Mouse (Mus musculus) kidney, postnatal 25 days (tissue): ENCODE results near the gene Prss42.

Source experiments
- DNase-seq, 2 experiments: peaks; one replicate each; pipeline ENCODE4 v3.0.0; 2021; ENCODE audit warnings: mixed read lengths in 2 of 2

Prss42 gene

DNA sequence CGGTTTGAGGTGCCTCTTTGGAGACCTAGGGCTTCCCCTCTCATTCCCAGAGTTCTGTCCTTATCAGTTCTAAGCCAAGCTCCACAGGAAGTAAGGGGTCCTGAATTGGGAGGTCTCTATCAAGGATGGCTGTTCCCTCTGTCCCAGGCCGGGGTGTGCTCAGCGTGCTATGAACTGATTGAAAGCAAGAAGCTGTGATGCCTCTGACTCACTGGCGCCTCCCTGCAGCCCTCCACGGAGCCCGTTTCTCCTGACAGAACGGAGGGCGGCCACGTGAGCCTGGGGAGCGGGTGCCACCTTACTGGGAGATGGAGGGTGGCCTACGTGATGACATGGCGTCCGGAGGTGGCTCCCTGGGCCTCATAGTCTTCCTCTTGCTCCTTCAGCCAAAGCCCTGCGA lies at the start of gene Prss42:
Gene Prss42 (plus strand): TSS at position 301 of the 400 bp plus-strand sequence.
- DNase-seq: no peak

DNA sequence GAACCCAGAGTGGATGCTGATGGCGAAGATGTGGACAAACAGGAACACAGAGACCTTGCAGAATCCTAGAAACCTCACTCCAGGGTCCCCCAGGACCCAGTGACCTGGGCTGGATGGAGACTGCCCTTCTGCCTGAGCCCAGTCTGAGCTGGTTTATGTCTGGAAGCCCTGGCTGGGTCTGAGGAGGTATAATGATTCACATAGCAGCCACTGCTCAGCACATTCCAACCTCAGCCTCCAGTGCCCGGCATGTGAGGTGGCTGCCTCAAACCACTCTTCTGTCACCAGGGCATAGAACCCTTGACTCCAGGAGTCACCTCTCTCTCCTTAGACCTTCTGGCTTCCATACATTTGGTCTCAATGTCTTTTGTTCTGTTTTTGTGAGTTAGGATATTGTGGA lies 49.5 kb upstream of the Prss42 start:
- peak; percentile 75 to 92 for DNase-seq

DNA sequence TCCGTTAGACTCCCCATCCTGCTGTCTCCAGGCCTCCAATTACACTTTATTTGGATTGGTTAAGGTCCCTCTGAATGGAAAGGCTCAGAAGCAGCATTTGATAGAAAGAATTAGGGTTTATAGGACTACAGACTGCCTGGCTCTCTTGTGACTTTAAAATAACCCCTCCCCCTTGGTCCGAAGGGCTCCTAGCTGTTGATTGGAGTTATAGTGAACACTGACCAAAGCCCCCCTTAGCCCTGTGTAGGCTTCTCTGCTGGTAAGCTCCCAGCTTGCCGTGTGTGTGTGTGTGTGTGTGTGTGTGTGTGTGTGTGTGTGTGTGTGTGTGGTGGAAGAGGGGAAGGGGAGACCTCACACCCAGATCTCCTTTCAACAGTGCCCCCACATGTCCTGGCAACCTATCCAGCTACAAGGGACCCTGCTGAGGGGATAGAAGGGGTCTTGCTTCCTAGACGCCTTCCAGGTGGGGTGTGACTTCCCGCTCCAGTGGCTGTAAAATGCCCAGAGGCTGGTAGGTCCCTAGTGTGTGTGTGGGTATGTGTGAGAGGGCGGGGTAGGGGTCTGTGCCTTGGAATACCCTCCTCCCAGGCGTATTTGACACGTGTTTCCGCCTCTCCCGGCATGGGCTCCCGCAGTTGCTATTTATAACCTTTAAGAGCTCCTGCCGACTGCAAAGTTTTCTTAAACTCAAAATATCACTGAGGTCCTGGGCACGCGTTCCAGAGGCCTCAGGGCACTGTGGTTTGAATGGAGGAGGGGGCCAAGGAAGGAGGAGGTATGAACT lies 47.4 kb upstream of the Prss42 start:
- DNase-seq: peak in 1 of 2 experiments; percentile 62

DNA sequence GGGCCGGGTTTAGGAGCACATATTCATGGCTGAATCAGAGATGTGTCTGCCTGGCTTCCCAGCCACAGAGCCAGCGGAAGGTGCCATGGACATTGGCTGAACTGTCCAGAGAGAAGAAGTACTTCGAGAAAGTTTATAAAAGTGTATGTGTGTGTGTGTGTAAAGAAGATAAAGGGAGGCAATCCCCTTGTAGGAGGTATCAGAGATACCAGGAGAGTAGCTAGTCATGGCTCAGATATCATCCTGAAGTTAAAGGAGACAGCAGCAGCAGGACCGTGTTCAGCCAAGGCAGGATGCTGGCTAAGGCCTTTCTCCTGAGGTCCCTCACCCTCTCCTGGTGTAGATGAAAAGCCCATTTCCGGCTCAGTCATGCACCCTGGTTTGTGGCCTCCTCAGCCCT lies 46.6 kb upstream of the Prss42 start:
- no peak for DNase-seq

DNA sequence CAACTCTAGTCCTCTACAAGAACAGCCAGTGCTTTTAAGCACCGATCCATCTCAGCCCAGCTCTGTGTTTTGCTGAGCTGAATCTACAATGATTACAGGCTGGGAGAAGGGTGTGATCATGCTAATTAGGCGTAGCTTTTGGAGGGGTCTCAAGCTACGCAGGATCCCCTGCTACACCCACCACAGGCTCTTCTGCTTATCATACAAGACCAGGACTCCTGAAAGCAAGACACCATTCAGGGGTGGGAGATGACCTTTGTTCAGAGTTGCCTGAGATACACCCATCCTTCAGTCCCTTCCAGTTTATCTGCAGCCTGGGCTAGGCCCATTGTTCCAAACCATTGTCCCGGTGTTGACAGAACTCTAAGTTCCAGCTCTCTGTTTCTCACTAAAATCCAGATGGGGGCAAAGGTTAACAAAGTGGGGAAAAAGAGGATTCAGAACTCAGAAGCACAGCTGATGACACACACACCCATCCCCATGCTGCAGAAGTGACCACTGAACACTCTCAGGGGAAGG lies 45.0 kb upstream of the Prss42 start:
- no peak for DNase-seq

DNA sequence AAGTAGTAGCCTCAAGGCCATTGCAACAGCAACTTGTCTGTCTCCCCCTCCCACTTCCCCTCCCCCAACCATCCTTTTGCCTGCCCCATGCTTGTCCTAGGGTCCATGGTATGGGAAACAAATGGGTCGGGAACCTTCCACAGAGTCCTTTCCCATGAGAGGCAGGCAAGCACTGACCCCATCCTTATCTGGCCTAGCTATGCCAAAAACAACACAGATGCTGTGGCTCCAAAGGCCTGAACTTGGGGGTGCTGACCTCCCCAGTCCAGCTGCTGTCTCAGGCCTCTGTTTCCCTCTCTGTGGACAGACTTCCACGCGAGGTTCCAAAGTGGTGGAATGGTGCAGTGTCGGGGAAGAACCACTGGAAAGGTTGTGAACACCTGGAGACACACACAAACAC lies 44.2 kb upstream of the Prss42 start:
- no peak for DNase-seq

DNA sequence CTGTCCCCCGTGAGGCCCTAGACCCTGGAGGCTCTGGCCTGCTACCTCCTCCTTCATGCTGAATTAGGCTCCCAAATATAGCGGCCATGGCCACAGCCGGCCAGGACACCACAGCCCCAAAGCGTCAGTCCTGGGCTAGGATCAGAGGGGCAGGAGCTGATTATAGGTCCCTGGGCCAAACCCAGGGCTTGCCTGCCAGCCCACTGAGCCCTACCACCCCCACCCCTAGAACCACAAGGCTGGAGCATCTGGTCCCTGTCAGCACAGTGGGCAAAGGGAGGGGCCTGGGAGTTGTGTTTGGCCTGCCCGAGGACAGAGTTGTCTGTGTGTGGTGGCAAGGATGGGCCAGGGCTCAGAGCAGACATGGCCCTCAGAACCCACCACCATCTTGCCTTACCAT lies 40.1 kb upstream of the Prss42 start:
- no peak for DNase-seq

DNA sequence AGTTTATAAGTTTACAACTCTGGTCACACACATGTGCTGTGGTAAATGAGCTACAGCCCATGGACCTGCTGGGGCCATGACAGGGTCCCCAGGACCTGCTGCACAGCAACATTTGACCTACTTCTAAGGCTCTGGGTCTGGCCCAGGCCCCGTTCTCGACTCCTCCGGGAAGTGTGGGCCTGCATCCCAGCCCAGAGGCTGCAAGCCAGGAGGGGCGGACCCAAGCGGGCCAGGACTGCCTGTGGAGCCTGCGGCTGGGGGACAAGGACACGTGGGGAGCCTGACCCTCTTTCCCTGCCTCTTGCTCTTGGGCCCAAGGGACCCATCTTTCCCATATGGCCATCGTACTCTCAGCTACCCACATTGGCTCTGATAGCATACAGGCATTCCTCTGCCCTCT lies 39.4 kb upstream of the Prss42 start:
- DNase-seq: peak; percentile 67 to 80

DNA sequence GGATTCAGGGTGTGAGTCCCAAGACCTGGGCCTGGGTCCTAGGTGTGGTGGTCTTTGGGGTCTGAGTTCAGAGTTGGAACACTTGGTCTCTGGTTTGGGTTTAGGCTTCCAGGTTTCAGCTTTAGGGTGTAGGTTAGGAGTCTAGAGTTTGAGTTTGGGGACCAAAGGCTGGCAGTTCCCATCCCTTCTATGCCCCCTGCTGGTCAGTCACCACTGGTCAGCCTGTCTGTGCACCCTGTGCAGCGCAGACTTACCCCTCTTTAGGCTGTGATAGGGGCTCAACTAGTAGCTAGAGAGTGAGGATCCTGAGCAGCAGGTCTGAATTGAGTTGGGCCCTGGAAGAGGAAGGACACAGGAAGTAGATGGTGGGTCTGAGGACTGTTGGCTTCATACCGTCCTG lies 38.7 kb upstream of the Prss42 start:
- peak; percentile 83 to 88 for DNase-seq

DNA sequence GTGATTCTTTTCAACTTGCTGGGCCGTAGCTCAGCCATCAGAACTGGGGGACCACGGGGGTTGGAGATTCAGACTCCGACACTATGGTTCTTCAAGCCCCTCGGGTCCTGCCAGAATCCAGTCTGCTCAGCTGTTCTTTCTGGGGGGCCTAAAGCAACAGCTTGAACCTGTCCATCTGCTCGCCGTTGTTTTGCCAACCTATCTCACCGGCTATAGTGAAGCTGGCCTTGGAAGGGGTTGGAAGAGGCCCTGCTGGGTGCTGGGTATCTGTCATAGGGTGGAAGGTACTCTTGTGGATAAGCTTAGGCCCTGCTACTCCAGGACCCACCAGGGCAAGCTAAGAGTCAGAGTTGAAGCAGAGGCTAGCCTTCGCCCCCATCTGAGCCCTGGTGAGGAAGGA lies 37.1 kb upstream of the Prss42 start:
- DNase-seq: no peak

DNA sequence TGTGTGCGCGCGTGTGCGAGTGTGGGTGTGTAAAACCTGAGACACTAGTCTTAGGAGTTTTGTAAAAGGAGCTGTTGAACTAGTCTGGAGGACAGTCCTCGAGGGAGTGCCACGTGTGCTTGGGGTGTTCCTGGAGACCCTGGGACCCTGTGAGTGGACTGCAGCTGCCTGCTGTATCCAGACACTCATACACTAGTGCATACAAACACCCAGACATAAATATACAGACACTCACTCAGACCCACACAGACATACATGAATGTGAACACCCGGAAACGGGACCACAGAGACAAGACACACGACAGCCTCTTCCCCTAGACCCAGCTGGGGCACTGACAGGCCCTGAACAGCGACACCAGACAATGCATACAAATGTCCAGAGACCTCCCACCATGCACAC lies 35.2 kb upstream of the Prss42 start:
- no peak for DNase-seq

DNA sequence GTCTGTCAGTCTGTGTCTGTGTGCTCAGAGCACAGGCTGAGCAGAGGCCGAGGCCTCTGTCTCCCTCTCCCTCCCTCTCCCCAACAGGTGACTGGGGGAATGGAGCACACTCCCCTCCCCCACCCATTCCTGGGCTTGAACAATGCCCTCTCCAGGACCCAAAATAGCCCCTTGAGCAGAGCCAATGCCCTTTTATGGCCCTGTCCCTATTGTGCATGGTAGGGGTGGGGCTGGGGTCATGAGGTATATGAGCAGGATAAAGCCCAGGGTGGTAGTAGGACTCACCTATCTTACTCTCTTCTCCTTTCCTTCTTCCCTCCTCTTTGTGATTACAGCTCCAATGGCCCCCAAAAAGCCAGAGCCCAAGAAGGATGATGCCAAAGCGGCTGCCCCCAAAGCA lies 34.6 kb upstream of the Prss42 start:
- no peak for DNase-seq

DNA sequence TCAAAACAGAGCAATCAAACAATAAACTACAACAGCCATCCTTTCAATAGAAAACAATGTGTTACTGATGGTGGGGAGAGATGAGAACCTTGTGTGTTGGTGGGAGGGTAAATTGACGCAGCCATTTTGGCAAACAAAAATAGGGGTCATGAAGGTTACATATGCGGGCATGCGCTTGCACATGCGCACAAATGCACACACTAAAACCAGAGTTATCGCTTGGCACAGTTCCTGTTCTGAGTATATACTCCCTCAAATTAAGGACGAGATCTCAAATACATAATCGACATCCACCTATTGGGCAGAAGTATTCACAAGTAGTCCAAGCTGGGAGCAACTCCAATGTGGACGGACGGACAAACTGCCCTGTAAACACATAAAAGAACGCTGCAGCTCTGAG lies 25.6 kb upstream of the Prss42 start:
- no peak for DNase-seq

DNA sequence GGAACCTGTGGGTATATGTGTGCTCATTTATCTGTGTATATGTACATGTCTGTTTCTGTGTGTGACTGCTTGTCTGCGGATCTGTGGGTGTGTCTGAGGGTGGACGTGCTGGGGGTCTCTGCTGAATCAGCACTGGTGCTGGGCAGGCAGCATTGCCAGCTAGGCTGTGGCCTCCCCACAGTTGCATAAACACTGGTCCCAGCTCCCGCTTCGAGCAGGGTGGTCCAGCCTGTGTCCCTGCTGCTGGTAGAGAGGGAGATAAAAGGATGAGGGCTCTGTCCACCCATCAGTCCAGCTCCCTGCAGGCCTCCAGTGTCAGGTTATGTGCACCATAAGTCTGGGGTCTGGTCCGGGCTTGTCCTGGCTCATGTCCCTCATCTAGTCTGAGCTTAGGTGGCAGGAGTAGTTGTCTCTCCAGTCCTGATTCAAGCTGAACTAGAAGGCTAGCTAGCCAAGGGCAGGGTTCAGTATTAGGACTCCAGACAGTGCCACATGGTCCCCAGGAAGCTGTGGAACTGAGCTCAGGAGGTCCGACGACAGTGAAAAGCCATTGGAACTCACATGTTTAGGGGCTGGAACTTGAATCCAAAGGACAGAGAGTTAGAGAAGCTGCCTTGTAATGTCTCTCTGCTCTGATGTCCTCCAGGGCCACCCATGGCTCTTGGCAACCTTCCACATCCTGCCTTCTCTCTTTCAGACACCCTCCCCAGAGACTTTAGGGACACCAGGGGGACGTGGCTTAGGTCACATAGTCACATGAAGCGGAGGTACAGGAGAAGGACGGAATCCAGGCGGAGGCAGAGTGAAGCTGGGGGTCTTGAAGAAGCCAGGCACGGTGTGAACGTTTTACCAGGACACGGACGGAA lies 23.3 kb upstream of the Prss42 start:
- peak; percentile 63 to 65 for DNase-seq

DNA sequence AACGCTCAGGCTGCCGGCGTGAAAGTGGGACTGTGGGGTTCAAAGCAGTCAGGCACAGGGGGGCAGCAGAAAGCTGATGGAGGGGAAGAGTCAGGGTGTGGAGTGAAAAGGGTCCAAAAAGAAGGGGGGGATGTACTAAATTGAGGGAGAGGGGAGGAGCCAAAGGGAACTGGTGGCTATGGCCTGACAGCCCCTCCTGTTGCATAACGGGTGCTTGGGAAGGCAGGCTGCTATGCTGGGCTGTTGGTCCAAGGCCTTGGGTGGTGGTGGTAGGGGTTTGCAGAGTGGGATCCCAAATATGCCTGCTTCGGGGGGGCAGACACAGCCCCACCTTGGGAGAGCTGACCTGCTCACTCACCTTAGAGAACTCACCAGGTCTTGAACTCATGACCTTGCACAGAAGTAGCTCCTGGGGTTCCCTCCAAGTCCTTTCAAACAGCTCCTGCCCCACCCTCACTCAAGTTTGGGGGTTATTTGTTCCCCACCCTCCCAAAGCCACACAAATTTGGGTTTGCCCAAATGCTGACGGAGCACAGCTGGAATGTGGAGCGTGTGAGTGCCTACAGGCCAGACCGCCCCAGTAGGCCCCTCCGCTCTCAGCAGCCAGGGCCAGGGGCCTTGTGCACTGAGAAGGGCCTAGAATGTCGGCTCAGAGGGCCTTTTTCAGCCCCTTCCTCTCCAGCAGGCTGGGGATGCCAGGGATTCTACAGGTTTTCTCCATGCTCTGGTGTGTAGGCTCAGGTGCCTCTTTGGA lies 22.5 kb upstream of the Prss42 start:
- no peak for DNase-seq

DNA sequence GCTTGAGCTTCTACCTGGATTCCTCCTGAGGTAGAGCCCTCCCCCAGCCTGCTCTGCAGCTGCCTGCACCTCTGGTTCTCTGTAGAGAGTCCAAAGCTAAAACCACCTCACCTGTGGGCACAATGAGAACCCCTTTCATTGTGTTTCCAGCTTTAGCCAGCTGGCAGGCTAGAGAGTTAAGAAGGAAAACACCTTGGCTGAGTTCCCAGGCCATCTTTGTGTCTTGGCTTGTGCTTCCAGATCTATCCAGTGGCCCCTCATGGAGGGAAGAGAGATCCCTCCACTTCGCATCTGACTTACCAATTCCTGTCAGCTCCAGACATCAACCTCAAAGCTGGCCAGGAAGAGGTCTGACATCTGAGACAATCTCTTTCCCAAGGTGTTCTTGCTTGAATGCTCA lies 19.9 kb upstream of the Prss42 start:
- peak in 1 of 2 experiments; percentile 35 for DNase-seq

DNA sequence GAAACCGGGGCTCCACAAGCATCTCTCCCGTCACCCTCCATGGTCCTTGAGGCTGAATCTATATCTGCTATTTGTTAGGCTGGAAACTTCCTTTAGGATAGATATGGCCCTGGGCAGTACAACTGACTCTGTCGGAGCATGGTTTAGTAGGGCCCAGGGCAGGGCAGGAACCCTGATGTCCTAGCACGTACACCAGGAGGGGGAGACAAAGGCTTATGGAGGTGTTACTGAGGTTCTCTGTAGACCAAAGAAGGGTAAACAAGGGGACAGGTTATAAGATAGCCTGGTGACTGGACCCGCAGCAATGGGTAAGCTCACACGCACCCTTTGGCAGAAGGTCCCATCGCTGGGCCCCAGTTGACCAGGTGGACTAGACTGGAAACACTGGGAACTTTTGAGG lies 19.4 kb upstream of the Prss42 start:
- no peak for DNase-seq

DNA sequence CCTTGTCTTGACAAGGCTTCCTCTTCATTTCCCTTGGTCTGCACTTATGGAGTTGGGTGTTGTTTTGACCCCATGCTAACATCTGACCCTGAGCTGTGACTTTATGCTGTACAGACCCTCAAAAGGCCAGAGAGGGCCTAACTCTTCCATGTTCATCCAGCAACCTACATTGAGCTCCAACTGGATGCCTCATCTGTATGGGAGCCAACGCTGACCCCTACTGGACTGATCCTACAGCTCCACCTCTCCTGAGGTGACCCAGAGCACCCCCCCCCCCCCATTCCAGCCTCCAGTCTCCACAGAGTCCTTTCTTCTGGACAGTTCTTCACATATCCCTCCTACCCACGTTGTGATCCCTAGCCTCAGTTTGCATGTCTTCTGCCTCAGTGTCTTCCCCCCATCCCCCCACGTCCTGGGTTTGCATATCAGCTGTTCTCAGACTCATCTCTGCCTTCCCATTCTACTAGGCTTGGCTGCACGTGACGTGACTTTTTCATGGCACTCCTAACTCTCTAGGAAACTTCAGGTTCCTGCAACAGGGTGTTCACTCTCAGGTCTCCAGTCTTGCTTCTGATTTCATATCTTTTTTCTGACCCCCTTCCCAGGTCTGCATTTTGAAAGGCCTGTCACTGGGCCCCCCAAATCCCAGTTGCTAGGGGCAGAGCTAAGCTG lies 18.6 kb upstream of the Prss42 start:
- DNase-seq: peak in 1 of 2 experiments; percentile 47

DNA sequence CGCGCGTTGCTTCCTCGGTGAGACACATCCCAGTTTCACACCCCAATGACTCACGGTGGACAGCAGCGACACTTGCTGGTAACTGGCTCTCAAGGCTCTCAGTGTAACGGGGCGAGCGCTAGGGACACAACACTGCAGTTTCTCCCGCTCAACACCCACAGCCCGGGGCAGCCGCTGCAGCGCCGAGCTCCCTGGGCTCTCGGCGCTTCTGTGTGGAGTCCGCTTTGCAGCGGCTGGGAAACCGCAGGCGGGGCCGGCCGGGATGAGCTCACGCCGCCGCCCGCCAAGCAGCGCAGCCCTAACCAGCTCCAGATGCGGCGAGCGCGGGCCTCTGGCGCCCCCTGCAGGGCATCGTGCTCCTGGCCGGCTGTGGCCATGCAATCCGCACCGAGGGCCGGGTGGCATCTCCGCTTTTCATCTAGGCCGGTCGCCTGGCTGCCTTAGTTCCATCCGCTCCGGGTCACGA lies 16.7 kb upstream of the Prss42 start:
- peak; percentile 95 for DNase-seq

DNA sequence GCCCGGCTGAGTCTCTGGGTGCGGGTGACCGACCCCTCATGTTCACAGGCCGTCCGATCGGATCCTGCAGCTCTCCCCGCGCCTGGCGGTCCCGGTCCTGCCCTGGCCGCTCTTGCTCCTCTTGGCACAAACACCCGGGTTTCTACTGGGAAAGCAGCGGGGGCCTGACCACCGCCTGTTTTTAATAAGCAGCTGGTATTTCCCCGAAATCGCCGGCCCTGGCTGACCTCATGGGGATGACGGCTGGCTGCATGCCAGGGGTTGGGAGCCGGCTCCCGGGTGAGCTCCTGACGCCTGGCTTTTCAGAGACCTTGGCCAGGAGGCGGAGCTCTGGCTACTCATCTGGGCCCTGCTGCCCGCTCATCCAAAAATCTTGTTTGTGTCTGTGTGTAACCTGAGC lies 16.2 kb upstream of the Prss42 start:
- peak; percentile 95 for DNase-seq

DNA sequence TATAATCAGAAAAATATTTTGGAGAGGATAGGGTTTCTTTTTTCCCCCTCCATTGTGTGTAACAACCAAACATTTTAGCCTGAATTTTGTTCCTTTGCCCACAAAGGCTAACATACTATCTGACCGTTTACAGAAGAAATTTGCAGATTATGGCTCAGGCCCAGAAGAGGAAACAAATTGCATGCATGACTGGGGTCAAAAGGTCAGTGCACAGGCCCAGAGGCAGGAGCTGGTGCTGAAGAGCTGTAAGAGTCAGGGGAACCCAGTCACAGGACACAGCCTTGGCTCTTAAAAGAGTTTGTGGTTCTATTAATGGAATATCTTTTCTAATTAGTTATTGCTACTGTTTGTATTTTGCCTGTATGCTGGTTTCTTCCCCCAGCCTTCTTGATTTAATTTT lies 14.4 kb upstream of the Prss42 start:
- peak; percentile 34 to 60 for DNase-seq

DNA sequence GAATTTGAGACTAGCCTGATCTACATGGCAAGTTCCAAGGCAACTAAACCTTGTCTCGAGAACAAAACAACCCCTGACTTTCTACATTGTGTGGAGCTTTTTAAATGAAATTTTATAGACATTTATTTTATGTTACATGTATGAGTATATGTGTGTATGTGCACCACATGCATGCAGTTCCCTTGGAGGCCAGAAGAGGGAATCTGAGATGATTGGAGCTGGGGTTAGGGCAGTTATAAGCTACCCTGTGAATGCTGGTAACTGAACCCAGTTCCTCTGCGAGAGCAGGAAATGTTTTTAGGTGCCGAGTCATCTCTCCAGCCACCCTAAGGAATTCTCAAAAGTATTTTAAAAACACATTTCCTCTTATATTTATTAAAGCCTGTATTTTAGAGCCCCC lies 9.8 kb upstream of the Prss42 start:
- DNase-seq: no peak
